Mouse (Mus musculus) lung, adult 18-20 months (tissue): ENCODE results near the gene Lbh.
A peak's percentile ranks its signal among the peaks of the same experiment; 100 is the strongest.

Experiments
- DNase-seq, 2 experiments: peaks; one replicate each; pipeline ENCODE4 v3.0.0; 2022; ENCODE audit warnings: mixed read lengths in 2 of 2

The Lbh gene

GRCm38 (mm10) chr17:72976258-72977231 is 58.4 kb downstream of the Lbh start:
- peak; percentile 29 to 60 for DNase-seq

- DNase-seq: no peak
These were observed 59.5 kb downstream of the Lbh start for GRCm38 (mm10) chr17:72977616-72978015.

- DNase-seq: peak; percentile 42 to 67
These were observed 64.1 kb downstream of the Lbh start for GRCm38 (mm10) chr17:72982156-72982555.

DNA sequence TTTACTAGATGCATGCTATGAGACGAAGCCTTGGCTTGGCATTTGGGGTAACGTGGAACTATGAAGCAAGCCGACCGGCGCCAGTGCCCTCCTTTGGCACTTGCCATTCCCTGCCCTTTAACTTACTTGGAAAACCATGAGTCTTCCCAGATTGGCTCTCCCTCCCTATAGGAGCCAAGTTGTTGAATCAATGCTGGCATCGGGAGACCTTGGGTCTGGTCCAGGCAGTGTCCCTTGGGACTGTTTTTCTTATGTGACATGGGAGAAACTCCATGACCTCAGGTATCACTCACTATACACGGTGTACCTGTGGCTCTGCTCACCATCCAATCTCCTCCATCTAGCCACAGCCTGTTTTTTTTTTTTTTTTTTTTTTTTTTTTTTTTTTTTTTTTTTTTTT is 65.4 kb downstream of the Lbh start:
- no peak for DNase-seq

DNA sequence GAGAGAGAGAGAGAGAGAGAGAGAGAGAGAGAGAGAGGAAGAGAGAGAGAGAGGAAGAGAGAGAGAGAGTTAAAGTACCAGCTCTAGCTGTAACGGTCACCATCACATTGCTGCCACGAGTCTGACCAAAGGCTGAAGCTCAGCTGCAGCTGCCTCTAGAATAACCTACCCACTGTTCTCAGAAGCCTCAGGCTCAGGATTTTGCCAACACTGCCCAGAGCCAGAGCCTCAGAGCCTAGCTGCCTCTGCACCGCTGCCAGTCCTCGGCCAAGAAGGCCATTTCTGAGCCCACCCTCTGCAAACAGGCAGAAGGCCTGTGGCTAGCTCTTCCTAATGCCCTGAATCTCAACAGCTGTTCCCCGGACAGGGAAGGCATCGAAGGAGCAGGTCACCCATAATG is 70.9 kb downstream of the Lbh start:
- no peak for DNase-seq
